Mouse (Mus musculus) erythroid progenitor cell, adult 5-6 weeks (primary cell): ENCODE results near the gene Lypd4. TPM values are rescaled to one million over a fixed set of nuclear protein-coding genes. Genes with fewer than 3 reads are reported as not detected.
"Not testable (repeated sequence)": the region's sequence is repeated elsewhere in the genome, so short reads cannot be mapped to it uniquely, and the experiment has no call there.

Source experiments
- ATAC-seq: replicated peaks from 2 replicates; pipeline ENCODE4 v1.8.0; 2016; ENCODE audit warnings: moderate number of reproducible peaks, mild to moderate bottlenecking, moderate TSS enrichment, inconsistent platforms; ENCODE audit not compliant: poor library complexity, low FRiP score, severe bottlenecking
- total RNA-seq, 2 experiments: library from RNA; stranded (forward) in 1 of 2; stranded (reverse) in 1 of 2; fragments of 150-400 nt in 1 of 2; fragments of 186-747, 209-891 nt in 1 of 2; gene quantifications; 2 replicates each; pipeline versions ENCODE4 v1.2.3 to v1.2.4; 2015 to 2017; ENCODE audit warnings: low replicate concordance in 2 of 2

Lypd4 gene
- total RNA-seq, 2 experiments from 2014 or later: not detected

- peak; percentile 93 for ATAC-seq
Observed at GRCm38 (mm10) chr7:24852557-24853232, 17.0 kb downstream of the Lypd4 start.

- no peak for ATAC-seq
Observed at GRCm38 (mm10) chr7:24851596-24852325, 18.0 kb downstream of the Lypd4 start.

GRCm38 (mm10) chr7:24850899-24851303, 18.8 kb downstream of the Lypd4 start:
- no peak for ATAC-seq

- no peak for ATAC-seq
Observed at GRCm38 (mm10) chr7:24850162-24850561, 19.6 kb downstream of the Lypd4 start.

- not testable (repeated sequence) for ATAC-seq
Observed at GRCm38 (mm10) chr7:24846576-24846975, 23.2 kb downstream of the Lypd4 start.

- peak; percentile 42; the same call in 1 of the 2 replicates for ATAC-seq
Observed at GRCm38 (mm10) chr7:24845713-24846112, 24.0 kb downstream of the Lypd4 start.

GRCm38 (mm10) chr7:24845181-24845580, 24.6 kb downstream of the Lypd4 start:
- no peak for ATAC-seq

GRCm38 (mm10) chr7:24844144-24844543, 25.6 kb downstream of the Lypd4 start:
- ATAC-seq: no peak

GRCm38 (mm10) chr7:24841009-24841408, 28.7 kb downstream of the Lypd4 start:
- ATAC-seq: no peak

GRCm38 (mm10) chr7:24840331-24840730, 29.4 kb downstream of the Lypd4 start:
- no peak for ATAC-seq

GRCm38 (mm10) chr7:24839410-24839808, 30.3 kb downstream of the Lypd4 start:
- no peak for ATAC-seq

- not testable (repeated sequence) for ATAC-seq
Observed at GRCm38 (mm10) chr7:24838732-24839409, 30.9 kb downstream of the Lypd4 start.

- no peak for ATAC-seq
Observed at GRCm38 (mm10) chr7:24827181-24827580, 42.6 kb downstream of the Lypd4 start.

GRCm38 (mm10) chr7:24824452-24824851, 45.3 kb downstream of the Lypd4 start:
- ATAC-seq: no peak

- ATAC-seq: peak; percentile 77
Observed at GRCm38 (mm10) chr7:24817502-24817901, 52.2 kb downstream of the Lypd4 start.

Other genes with a start within 250 kb of the Lypd4 start
- not detected in 2 replicates for gene Lypd3, start 233.4 kb downstream of the Lypd4 start, total RNA-seq (2015; ENCODE audit: low replicate concordance)
- gene Lypd3, start 233.4 kb downstream of the Lypd4 start, total RNA-seq (2017; ENCODE audit: low replicate concordance): not detected in 2 replicates
- gene Tex101, start 193.3 kb downstream of the Lypd4 start, total RNA-seq (2015; ENCODE audit: low replicate concordance): not detected in 2 replicates
- gene Tex101, start 193.3 kb downstream of the Lypd4 start, total RNA-seq (2017; ENCODE audit: low replicate concordance): not detected in 2 replicates
- gene BC049730, start 160.7 kb downstream of the Lypd4 start, total RNA-seq (2015; ENCODE audit: low replicate concordance): not detected in 2 replicates
- gene BC049730, start 160.7 kb downstream of the Lypd4 start, total RNA-seq (2017; ENCODE audit: low replicate concordance): not detected in 2 replicates
- gene Gm4763, start 143.0 kb downstream of the Lypd4 start, total RNA-seq (2015; ENCODE audit: low replicate concordance): not detected in 2 replicates
- not detected in 2 replicates for gene Gm4763, start 143.0 kb downstream of the Lypd4 start, total RNA-seq (2017; ENCODE audit: low replicate concordance)
- gene Cd177, start 109.6 kb downstream of the Lypd4 start, total RNA-seq (2015; ENCODE audit: low replicate concordance): 39.4 and 55.5 TPM in 2 replicates
- gene Cd177, start 109.6 kb downstream of the Lypd4 start, total RNA-seq (2017; ENCODE audit: low replicate concordance): 37.9 and 49.0 TPM in 2 replicates
- 6.8 and 7.1 TPM in 2 replicates for gene Ceacam10, start 92.7 kb downstream of the Lypd4 start, total RNA-seq (2015; ENCODE audit: low replicate concordance)
- gene Ceacam10, start 92.7 kb downstream of the Lypd4 start, total RNA-seq (2017; ENCODE audit: low replicate concordance): 1.7 TPM in 1 of 2 replicates, not detected in the other
- gene Gm9844, start 7.7 kb downstream of the Lypd4 start, total RNA-seq (2015; ENCODE audit: low replicate concordance): not detected in 2 replicates
- 0.90 and 3.6 TPM in 2 replicates for gene Gm9844, start 7.7 kb downstream of the Lypd4 start, total RNA-seq (2017; ENCODE audit: low replicate concordance)
- gene Dmrtc2, start 116 bp upstream of the Lypd4 start, total RNA-seq (2015; ENCODE audit: low replicate concordance): not detected in 2 replicates
- gene Dmrtc2, start 116 bp upstream of the Lypd4 start, total RNA-seq (2017; ENCODE audit: low replicate concordance): not detected in 2 replicates
- 818 and 840 TPM in 2 replicates for gene Rps19, start 14.4 kb upstream of the Lypd4 start, total RNA-seq (2015; ENCODE audit: low replicate concordance)
- 217 and 310 TPM in 2 replicates for gene Rps19, start 14.4 kb upstream of the Lypd4 start, total RNA-seq (2017; ENCODE audit: low replicate concordance)
- 56.2 and 74.6 TPM in 2 replicates for gene Cd79a, start 27.4 kb upstream of the Lypd4 start, total RNA-seq (2015; ENCODE audit: low replicate concordance)
- gene Cd79a, start 27.4 kb upstream of the Lypd4 start, total RNA-seq (2017; ENCODE audit: low replicate concordance): 12.7 and 14.7 TPM in 2 replicates
- 36.4 and 59.1 TPM in 2 replicates for gene Arhgef1, start 33.0 kb upstream of the Lypd4 start, total RNA-seq (2015; ENCODE audit: low replicate concordance)
- gene Arhgef1, start 33.0 kb upstream of the Lypd4 start, total RNA-seq (2017; ENCODE audit: low replicate concordance): 35.8 and 40.3 TPM in 2 replicates
- gene Gm4881, start 74.6 kb upstream of the Lypd4 start, total RNA-seq (2015; ENCODE audit: low replicate concordance): not detected in 2 replicates
- not detected in 2 replicates for gene Gm4881, start 74.6 kb upstream of the Lypd4 start, total RNA-seq (2017; ENCODE audit: low replicate concordance)
- gene Rabac1, start 102.8 kb upstream of the Lypd4 start, total RNA-seq (2015; ENCODE audit: low replicate concordance): 8.3 and 8.8 TPM in 2 replicates
- 7.3 and 18.0 TPM in 2 replicates for gene Rabac1, start 102.8 kb upstream of the Lypd4 start, total RNA-seq (2017; ENCODE audit: low replicate concordance)
- 5.4 and 15.1 TPM in 2 replicates for gene Atp1a3, start 136.0 kb upstream of the Lypd4 start, total RNA-seq (2015; ENCODE audit: low replicate concordance)
- 3.3 TPM in 1 of 2 replicates, not detected in the other for gene Atp1a3, start 136.0 kb upstream of the Lypd4 start, total RNA-seq (2017; ENCODE audit: low replicate concordance)
- gene Grik5, start 202.4 kb upstream of the Lypd4 start, total RNA-seq (2015; ENCODE audit: low replicate concordance): 5.4 and 12.3 TPM in 2 replicates
- 2.2 and 3.7 TPM in 2 replicates for gene Grik5, start 202.4 kb upstream of the Lypd4 start, total RNA-seq (2017; ENCODE audit: low replicate concordance)
- gene Zfp574, start 202.6 kb upstream of the Lypd4 start, total RNA-seq (2015; ENCODE audit: low replicate concordance): 7.5 and 7.6 TPM in 2 replicates
- gene Zfp574, start 202.6 kb upstream of the Lypd4 start, total RNA-seq (2017; ENCODE audit: low replicate concordance): 4.5 and 6.0 TPM in 2 replicates